Mouse (Mus musculus) erythroblast, embryonic 14.5 days (primary cell): ENCODE results near the gene Postn.

Experiments used
- GATA1 ChIP-seq: IDR thresholded peaks from 2 replicates; pipeline ENCODE4 v1.6.1; 2012; ENCODE audit warnings: low read length, inconsistent platforms, mixed read lengths
- TAL1 ChIP-seq: IDR thresholded peaks from 3 replicates; pipeline ENCODE4 v1.6.1; 2012; ENCODE audit warnings: low read length, inconsistent platforms, mixed read lengths

DNA sequence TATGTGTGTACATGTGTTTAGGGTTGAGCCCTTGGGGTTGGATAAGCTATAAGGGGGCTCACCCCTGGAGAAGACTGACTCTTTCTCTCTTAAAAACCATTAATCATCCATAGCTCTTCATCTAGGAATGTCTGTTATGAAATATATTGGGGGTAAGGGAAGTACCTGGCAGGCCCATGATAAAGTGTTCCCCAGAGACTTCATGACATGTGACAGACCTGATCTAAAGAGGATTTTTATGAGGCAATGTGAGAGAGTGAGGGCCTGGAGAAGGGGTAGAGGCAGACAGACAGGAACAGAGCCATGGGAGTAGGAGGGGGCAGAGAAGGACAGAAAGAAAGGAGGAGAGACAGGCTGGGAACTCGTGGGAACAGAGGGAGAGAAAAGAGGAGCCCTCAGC, 53.5 kb downstream of the Postn start:
- TF ChIP-seq GATA1 (no peak), TAL1 (no peak)
